Comparison of ENCODE assay signal across 10 mouse cellular contexts in the genomic region with DNA sequence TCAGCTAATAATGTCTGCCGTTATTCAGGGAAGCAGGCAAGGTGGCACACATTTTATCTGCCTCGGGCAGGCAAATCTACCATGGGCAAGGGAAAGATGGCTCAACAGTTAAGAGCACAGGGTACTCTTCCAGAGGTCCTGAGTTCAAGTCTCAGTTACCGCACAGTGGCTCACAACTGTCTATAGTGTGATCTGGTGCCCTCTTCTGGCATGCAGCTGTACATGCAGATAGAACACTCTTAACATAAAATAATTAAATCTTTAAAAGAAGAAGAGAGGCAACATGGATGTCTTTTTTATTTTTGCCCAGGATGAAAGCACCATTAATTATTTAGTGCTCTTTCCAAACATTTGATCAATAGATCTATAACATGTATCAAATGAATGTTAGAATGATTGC. TPM values are rescaled to one million over a fixed set of nuclear protein-coding genes. Genes with fewer than 3 reads are reported as not detected.
DNase-seq lines count a peak whose midpoint lies in the region; ATAC-seq and TF ChIP-seq lines count a peak whose summit lies in the region.
"Had no signal": no experiment of that assay in that cellular context is flagged by ENCODE, and none has a peak within 500 bp of the region (broad histone marks: within the 10 kb centered on the region; RNA-seq: fewer than 3 reads in every experiment).

No protein-coding gene starts in this region.

- no peak overlapping the region for H3K4me3 ChIP-seq in intestine, postnatal 0 days (ENCODE audit: low read depth, low read length)
- no peak overlapping the region for H3K4me3 ChIP-seq in intestine, embryonic 15.5 days (replicated peaks)
- no peak overlapping the region for H3K4me3 ChIP-seq in thymus, adult 2 months (ENCODE audit: control insufficient read depth, insufficient read depth, low read length)
- H3K4me3 ChIP-seq: stomach, embryonic 15.5 days had no signal

- no peaks in the 10 kb centered on the region for H3K27me3 ChIP-seq in intestine, postnatal 0 days (replicated peaks; ENCODE audit: control insufficient read depth, insufficient read depth, low read length)
- H3K27me3 ChIP-seq in intestine, embryonic 15.5 days (replicated peaks) = no peaks in the 10 kb centered on the region
- no peaks in the 10 kb centered on the region for H3K27me3 ChIP-seq in thymus, adult 2 months (ENCODE audit: control insufficient read depth, insufficient read depth, low read length)
- H3K27me3 ChIP-seq: stomach, embryonic 15.5 days had no signal

- no peaks in the 10 kb centered on the region for H3K9me3 ChIP-seq in intestine, postnatal 0 days (ENCODE audit: control insufficient read depth)
- no peaks in the 10 kb centered on the region for H3K9me3 ChIP-seq in intestine, embryonic 15.5 days
- H3K9me3 ChIP-seq: stomach, embryonic 15.5 days had no signal

- peaks cover 20% of the 10 kb centered on the region; the same call in 1 of the 2 replicates for H3K36me3 ChIP-seq in intestine, postnatal 0 days (ENCODE audit: control insufficient read depth, insufficient read depth)
- H3K36me3 ChIP-seq in intestine, embryonic 15.5 days = peaks cover 12% of the 10 kb centered on the region; the same call in 1 of the 2 replicates
- H3K36me3 ChIP-seq in thymus, adult 2 months (ENCODE audit: control insufficient read depth, insufficient read depth, low read length) = no peaks in the 10 kb centered on the region

- no peak overlapping the region for H3K9ac ChIP-seq in intestine, postnatal 0 days (ENCODE audit: low read depth, low read length)
- H3K9ac ChIP-seq in intestine, embryonic 15.5 days = no peak overlapping the region
- H3K9ac ChIP-seq: stomach, embryonic 15.5 days had no signal

- peak; percentile 72 for TF ChIP-seq CTCF in intestine, postnatal 0 days (IDR thresholded peaks at IDR 0.05; ENCODE audit: low read depth)
- no peak for TF ChIP-seq CTCF in thymus, adult 2 months (IDR thresholded peaks at IDR 0.05; ENCODE audit: borderline replicate concordance, control insufficient read depth, extremely low read depth, insufficient read depth, low read length, poor library complexity)

- 92% methylated on average over 3 of the region's 3 CpGs for WGBS in intestine, postnatal 0 days
- 94% methylated on average over 3 of the region's 3 CpGs for WGBS in intestine, embryonic 15.5 days
- 97% methylated on average over 3 of the region's 3 CpGs for WGBS in thymus, adult 2 months

- no peak for TF ChIP-seq POLR2A in thymus, adult 2 months (IDR thresholded peaks at IDR 0.05; ENCODE audit: control insufficient read depth, extremely low read depth, insufficient read depth, low read length, poor library complexity)

- no peak overlapping the region for H3K27ac ChIP-seq in intestine, postnatal 0 days (ENCODE audit: low read depth, low read length)
- H3K27ac ChIP-seq in intestine, embryonic 15.5 days = no peak overlapping the region
- H3K27ac ChIP-seq in thymus, adult 2 months (ENCODE audit: control insufficient read depth, insufficient read depth, low read length) = no peak overlapping the region
- H3K27ac ChIP-seq: stomach, embryonic 15.5 days had no signal

- no peak overlapping the region for H3K4me2 ChIP-seq in intestine, postnatal 0 days (replicated peaks; ENCODE audit: low read depth)
- H3K4me2 ChIP-seq in intestine, embryonic 15.5 days (replicated peaks) = no peak overlapping the region
- H3K4me2 ChIP-seq: stomach, embryonic 15.5 days had no signal

- H3K4me1 ChIP-seq in intestine, postnatal 0 days (replicated peaks; ENCODE audit: control insufficient read depth, insufficient read depth, low read length) = peaks cover 3% of the 10 kb centered on the region; the same call in 1 of the 2 replicates
- H3K4me1 ChIP-seq in intestine, embryonic 15.5 days (replicated peaks) = peaks cover 7% of the 10 kb centered on the region
- H3K4me1 ChIP-seq in thymus, adult 2 months (replicated peaks; ENCODE audit: control insufficient read depth, insufficient read depth, low read length) = peaks cover 2% of the 10 kb centered on the region; the same call in 1 of the 2 replicates
- H3K4me1 ChIP-seq: stomach, embryonic 15.5 days had no signal

- no peak for ATAC-seq in intestine, postnatal 0 days
- no peak for ATAC-seq in intestine, embryonic 15.5 days

- DNase-seq in thymus, postnatal 4 days = peak; percentile 33
- DNase-seq in thymus, adult 2 months = no peak
- DNase-seq in brain, adult 2 months (ENCODE audit: low read depth, low spot score) = peak; percentile 38
- no peak for DNase-seq in frontal cortex, postnatal 25 days (ENCODE audit: low spot score in 2 of 2)
- DNase-seq in cerebellum, postnatal 25 days = no peak
- DNase-seq: gastrocnemius, postnatal 25 days; lung, postnatal 14 days had no signal

RNA-seq across cellular contexts. Expression of a gene that starts 19.0 kb away (rescaled TPM):
- polyA plus RNA-seq in intestine, postnatal 0 days (2015; fragmentation: Nextera tagmentation; extraction: Ambion mirVana) = 6.6 and 7.5 TPM in 2 replicates
- polyA plus RNA-seq in intestine, embryonic 15.5 days (2015; fragmentation: Nextera tagmentation; extraction: Ambion mirVana) = 16.2 and 16.5 TPM in 2 replicates
- 10.3 and 10.7 TPM in 2 replicates for polyA plus RNA-seq in thymus, adult 2 months (2012; rRNA removed)

RNA-seq across cellular contexts. Expression of a gene that starts 44.4 kb away (rescaled TPM):
- polyA plus RNA-seq in intestine, postnatal 0 days (2015; fragmentation: Nextera tagmentation; extraction: Ambion mirVana) = 16.8 and 18.7 TPM in 2 replicates
- 21.3 and 21.4 TPM in 2 replicates for polyA plus RNA-seq in intestine, embryonic 15.5 days (2015; fragmentation: Nextera tagmentation; extraction: Ambion mirVana)
- 53.1 and 57.8 TPM in 2 replicates for polyA plus RNA-seq in thymus, adult 2 months (2012; rRNA removed)

RNA-seq across cellular contexts. Expression of a gene that starts 48.7 kb away (rescaled TPM):
- polyA plus RNA-seq in intestine, postnatal 0 days (2015; fragmentation: Nextera tagmentation; extraction: Ambion mirVana) = 8.6 and 9.0 TPM in 2 replicates
- 8.8 and 9.4 TPM in 2 replicates for polyA plus RNA-seq in intestine, embryonic 15.5 days (2015; fragmentation: Nextera tagmentation; extraction: Ambion mirVana)
- polyA plus RNA-seq in thymus, adult 2 months (2012; rRNA removed) = 12.2 and 12.4 TPM in 2 replicates

Comparison
In these comparisons a context has a peak if more than half of its experiments do, and no peak if none do; other contexts are left out.
1. DNase-seq: peak in thymus, postnatal 4 days (single experiment) and brain, adult 2 months (single experiment); none in thymus, adult 2 months (single experiment), frontal cortex, postnatal 25 days (0 of 2) and cerebellum, postnatal 25 days (0 of 2).